Mouse (Mus musculus): Measurements from ENCODE around the gene Zic2.
"Not testable (repeated sequence)": the region's sequence is repeated elsewhere in the genome, so short reads cannot be mapped to it uniquely, and the experiment has no call there.

Gene Zic2

GRCm38 (mm10) chr14:122461966-122462365, 13.3 kb upstream of the Zic2 start:
- DNase-seq (ENCODE audit: low spot score in 2 of 2), result no peak

GRCm38 (mm10) chr14:122462689-122463079, 12.6 kb upstream of the Zic2 start:
- DNase-seq (ENCODE audit: low spot score in 2 of 2), result no peak

GRCm38 (mm10) chr14:122463080-122463691, 12.0 kb upstream of the Zic2 start:
- no peak for DNase-seq (ENCODE audit: low spot score in 2 of 2)

- DNase-seq (ENCODE audit: low spot score in 2 of 2), result not testable (repeated sequence)
Measured at GRCm38 (mm10) chr14:122463734-122464341, 11.4 kb upstream of the Zic2 start.

GRCm38 (mm10) chr14:122464351-122464762, 10.9 kb upstream of the Zic2 start:
- no peak for DNase-seq (ENCODE audit: low spot score in 2 of 2)

GRCm38 (mm10) chr14:122464763-122465741, 10.2 kb upstream of the Zic2 start, which contains the start of gene Zic5:
Gene Zic5, minus strand, starts transcription at chr14:122465677.
- no peak for DNase-seq (ENCODE audit: low spot score in 2 of 2)

- DNase-seq (ENCODE audit: low spot score in 2 of 2), result no peak
Measured at GRCm38 (mm10) chr14:122465931-122466490, 9.2 kb upstream of the Zic2 start.

GRCm38 (mm10) chr14:122466756-122467362, 8.4 kb upstream of the Zic2 start:
- DNase-seq (ENCODE audit: low spot score in 2 of 2), result no peak

- DNase-seq (ENCODE audit: low spot score in 2 of 2), result no peak
Measured at GRCm38 (mm10) chr14:122467926-122468841, 7.1 kb upstream of the Zic2 start.

- no peak for DNase-seq (ENCODE audit: low spot score in 2 of 2)
Measured at GRCm38 (mm10) chr14:122468971-122469755, 6.1 kb upstream of the Zic2 start.

GRCm38 (mm10) chr14:122471449-122472085, 3.7 kb upstream of the Zic2 start:
- no peak for DNase-seq (ENCODE audit: low spot score in 2 of 2)

GRCm38 (mm10) chr14:122472161-122472560, 3.1 kb upstream of the Zic2 start:
- no peak for DNase-seq (ENCODE audit: low spot score in 2 of 2)

GRCm38 (mm10) chr14:122472647-122473046, 2.6 kb upstream of the Zic2 start:
- no peak for DNase-seq (ENCODE audit: low spot score in 2 of 2)

GRCm38 (mm10) chr14:122473211-122473751, 2.0 kb upstream of the Zic2 start:
- no peak for DNase-seq (ENCODE audit: low spot score in 2 of 2)

- no peak for DNase-seq (ENCODE audit: low spot score in 2 of 2)
Measured at GRCm38 (mm10) chr14:122474041-122474890, 969 bp upstream of the Zic2 start.

- no peak for DNase-seq (ENCODE audit: low spot score in 2 of 2)
Measured at GRCm38 (mm10) chr14:122475557-122476040, 364 bp downstream of the Zic2 start.

- no peak for DNase-seq (ENCODE audit: low spot score in 2 of 2)
Measured at GRCm38 (mm10) chr14:122476041-122476821, 996 bp downstream of the Zic2 start.
